Mouse (Mus musculus) embryonic facial prominence, embryonic 10.5 days (tissue): ENCODE results near the gene Rdh16f2. TPM values are rescaled to one million over a fixed set of nuclear protein-coding genes. Genes with fewer than 3 reads are reported as not detected.

Source experiments
- DNase-seq: peaks from one replicate; pipeline ENCODE4 v3.0.0-alpha.2; 2017; ENCODE audit warnings: low spot score
- H3K27ac ChIP-seq: fragments of 300-500 bp; sonication (generic); replicated peaks from 2 replicates; pipeline ENCODE4 v1.5.1; 2016; ENCODE audit warnings: mild to moderate bottlenecking
- H3K27me3 ChIP-seq: fragments of 300-500 bp; sonication (generic); replicated peaks from 2 replicates; pipeline ENCODE4 v1.6.1; 2016; ENCODE audit warnings: low read depth, mild to moderate bottlenecking; ENCODE audit not compliant: poor library complexity, severe bottlenecking
- H3K36me3 ChIP-seq: fragments of 300-500 bp; sonication (generic); replicated peaks from 2 replicates; pipeline ENCODE4 v1.6.1; 2016; ENCODE audit warnings: mild to moderate bottlenecking, moderate library complexity
- H3K4me1 ChIP-seq: fragments of 300-500 bp; sonication (generic); 2 replicates; pipeline ENCODE4 v1.6.1; 2016
- H3K4me3 ChIP-seq: fragments of 300-500 bp; sonication (generic); 2 replicates; pipeline ENCODE4 v1.5.1; 2016; ENCODE audit warnings: mild to moderate bottlenecking, moderate library complexity
- H3K9me3 ChIP-seq: fragments of 300-500 bp; sonication (generic); 2 replicates; pipeline ENCODE4 v1.6.1; 2016; ENCODE audit warnings: mild to moderate bottlenecking
- WGBS: fragments of 180-500 bp; shearing (Covaris S2); methylation state at CpG from one replicate; pipeline ENCODE4 v1.1.7; 2016; 5-methylcytosine and 5-hydroxymethylcytosine counted together
- polyA plus RNA-seq: library from polyadenylated mRNA; unstranded; fragments of >200 nt; fragmentation: Nextera tagmentation; extraction: Ambion mirVana; gene quantifications from 2 replicates; pipeline ENCODE4 v1.2.1, GENCODE M21; 2016

Gene Rdh16f2
- polyA plus RNA-seq, 1 experiment from 2014 or later, result not detected

DNA sequence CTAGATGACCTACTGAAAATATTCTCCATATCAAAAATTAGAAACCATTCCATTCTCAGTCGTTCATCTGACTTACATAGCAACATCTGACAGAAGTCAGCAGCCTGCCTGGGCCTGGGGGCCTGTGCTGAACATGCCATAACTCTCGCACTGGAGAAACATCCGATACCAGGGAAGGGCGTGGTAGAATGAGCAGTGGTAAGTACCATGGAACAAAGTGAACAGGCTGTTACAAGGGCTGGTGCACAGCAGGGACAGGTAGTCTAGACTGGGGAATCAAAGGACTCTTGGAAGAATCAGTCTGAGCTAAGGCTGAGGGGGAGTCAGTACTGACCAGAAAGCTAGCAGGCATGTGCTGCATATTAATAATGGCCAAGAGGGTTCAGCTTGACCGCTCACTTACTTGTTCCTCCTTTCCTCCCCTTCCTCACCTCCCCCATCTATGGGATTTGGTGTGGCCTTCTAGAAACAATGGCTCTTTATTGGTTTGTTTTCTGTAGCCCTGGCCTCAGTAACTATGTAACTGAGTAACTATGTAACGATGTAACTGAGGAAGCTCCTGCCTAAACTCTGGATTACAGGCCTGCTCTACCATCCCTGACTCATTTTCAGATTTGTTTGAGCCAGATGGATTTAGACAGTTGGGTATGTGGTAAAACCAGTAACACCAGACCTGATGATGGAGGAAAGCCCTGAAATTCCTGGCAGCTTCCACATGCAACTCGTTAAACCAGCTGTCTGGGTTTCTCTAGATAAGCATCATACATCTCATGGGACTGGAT, 58.5 kb downstream of the Rdh16f2 start:
- Histone ChIP-seq H3K27me3 (no peaks in the 10 kb centered on the region), H3K27ac (no peak overlapping the region; the same call in 1 of the 2 replicates), H3K36me3 (no peaks in the 10 kb centered on the region), H3K4me1 (peaks cover 7% of the 10 kb centered on the region), H3K9me3 (no peaks in the 10 kb centered on the region), H3K4me3 (no peak overlapping the region)
- WGBS, result 56% methylated on average over 7 of the region's 7 CpGs
- no peak for DNase-seq

Other genes with a start within 250 kb of the Rdh16f2 start
- 66.6 and 70.6 TPM in 2 replicates for gene Lrp1, start 245.3 kb upstream of the Rdh16f2 start, polyA plus RNA-seq
- 10.4 and 11.5 TPM in 2 replicates for gene Stat6, start 223.5 kb upstream of the Rdh16f2 start, polyA plus RNA-seq
- gene Nemp1, start 199.6 kb upstream of the Rdh16f2 start, polyA plus RNA-seq, result 10.0 and 10.7 TPM in 2 replicates
- 11.6 and 12.1 TPM in 2 replicates for gene Nab2, start 197.9 kb upstream of the Rdh16f2 start, polyA plus RNA-seq
- 0.54 and 0.71 TPM in 2 replicates for gene Myo1a, start 161.3 kb upstream of the Rdh16f2 start, polyA plus RNA-seq
- gene Tac2, start 142.0 kb upstream of the Rdh16f2 start, polyA plus RNA-seq, result 1.5 and 2.0 TPM in 2 replicates
- 5.3 and 5.4 TPM in 2 replicates for gene Zbtb39, start 126.9 kb upstream of the Rdh16f2 start, polyA plus RNA-seq
- gene Gpr182, start 114.7 kb upstream of the Rdh16f2 start, polyA plus RNA-seq, result 0.46 and 0.53 TPM in 2 replicates
- gene Rdh1, start 106.8 kb upstream of the Rdh16f2 start, polyA plus RNA-seq, result 0.07 and 0.08 TPM in 2 replicates
- gene Rdh16f1, start 106.7 kb upstream of the Rdh16f2 start, polyA plus RNA-seq, result 0.15 and 0.17 TPM in 2 replicates
- gene Rdh9, start 90.1 kb upstream of the Rdh16f2 start, polyA plus RNA-seq, result not detected in 2 replicates
- gene Rdh16, start 65.3 kb upstream of the Rdh16f2 start, polyA plus RNA-seq, result not detected in 2 replicates
- gene Rdh19, start 16.5 kb upstream of the Rdh16f2 start, polyA plus RNA-seq, result not detected in 2 replicates
- gene Rdh7, start 22.3 kb downstream of the Rdh16f2 start, polyA plus RNA-seq, result not detected in 2 replicates
- not detected in 2 replicates for gene Sdr9c7, start 32.0 kb downstream of the Rdh16f2 start, polyA plus RNA-seq
- not detected in 2 replicates for gene Hsd17b6, start 141.1 kb downstream of the Rdh16f2 start, polyA plus RNA-seq
- gene Prim1, start 148.7 kb downstream of the Rdh16f2 start, polyA plus RNA-seq, result 106 and 111 TPM in 2 replicates
- 907 and 927 TPM in 2 replicates for gene Naca, start 169.1 kb downstream of the Rdh16f2 start, polyA plus RNA-seq
- gene Ptges3, start 192.5 kb downstream of the Rdh16f2 start, polyA plus RNA-seq, result 711 and 729 TPM in 2 replicates
- 2,197 and 2,277 TPM in 2 replicates for gene Atp5b, start 216.8 kb downstream of the Rdh16f2 start, polyA plus RNA-seq
- gene Baz2a, start 225.1 kb downstream of the Rdh16f2 start, polyA plus RNA-seq, result 14.7 and 17.5 TPM in 2 replicates